Mouse (Mus musculus): Measurements from ENCODE around the gene Cnga1. TPM values are rescaled to one million over a fixed set of nuclear protein-coding genes. Genes with fewer than 3 reads are reported as not detected.
"Not testable (repeated sequence)": the region's sequence is repeated elsewhere in the genome, so short reads cannot be mapped to it uniquely, and the experiment has no call there.

Cnga1 gene
- polyA plus RNA-seq, 1 experiment from 2014 or later, result not detected

DNA sequence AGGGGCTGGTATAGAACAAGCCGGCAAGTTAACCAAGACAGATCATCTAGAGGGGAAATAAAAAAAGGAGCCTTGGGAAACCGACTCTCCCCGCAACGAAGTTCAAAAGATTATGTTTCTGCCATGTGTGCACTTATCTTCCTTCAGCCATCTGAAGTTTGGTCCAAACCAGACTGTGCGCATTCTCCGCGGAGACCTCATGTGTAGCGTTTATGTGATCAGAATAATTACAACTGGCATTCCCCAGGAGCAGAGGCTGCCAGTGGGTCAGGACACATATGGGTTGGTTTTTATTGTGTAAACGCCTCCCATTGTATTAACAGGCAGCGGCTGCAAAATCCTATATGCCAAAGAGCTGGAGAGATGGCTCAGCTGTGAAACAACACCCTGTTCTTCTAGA is 64.5 kb downstream of the Cnga1 start:
- H3K9ac ChIP-seq; H3K9me3 ChIP-seq; H3K4me3 ChIP-seq (replicated peaks); ATAC-seq (ENCODE audit: insufficient read depth, low FRiP score, low read depth); H3K4me2 ChIP-seq; H3K36me3 ChIP-seq; H3K4me1 ChIP-seq; H3K27ac ChIP-seq: not testable (repeated sequence)
- peaks cover 10% of the 10 kb centered on the region for H3K27me3 ChIP-seq (replicated peaks)
- WGBS, result 46% methylated on average over 10 of the region's 10 CpGs

DNA sequence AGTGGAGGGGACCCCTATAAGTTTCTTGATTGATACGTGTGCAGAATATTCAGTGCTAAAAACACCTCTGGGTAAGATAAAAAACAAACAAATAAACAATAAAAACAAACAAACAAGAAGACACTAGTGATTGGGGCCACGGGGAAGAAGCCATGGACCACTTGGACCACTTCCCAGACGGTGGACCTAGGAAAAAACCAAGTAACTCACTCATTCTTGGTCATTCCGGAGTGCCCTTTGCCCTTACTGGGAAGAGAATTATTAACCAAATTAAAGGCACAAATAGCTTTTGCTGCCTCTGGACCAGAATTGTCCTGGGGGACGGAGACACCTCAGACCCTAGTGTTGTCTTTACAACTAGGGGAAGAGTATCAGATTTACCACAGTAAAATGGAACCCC is 78.5 kb downstream of the Cnga1 start:
- WGBS, result 77% methylated on average over 5 of the region's 5 CpGs

DNA sequence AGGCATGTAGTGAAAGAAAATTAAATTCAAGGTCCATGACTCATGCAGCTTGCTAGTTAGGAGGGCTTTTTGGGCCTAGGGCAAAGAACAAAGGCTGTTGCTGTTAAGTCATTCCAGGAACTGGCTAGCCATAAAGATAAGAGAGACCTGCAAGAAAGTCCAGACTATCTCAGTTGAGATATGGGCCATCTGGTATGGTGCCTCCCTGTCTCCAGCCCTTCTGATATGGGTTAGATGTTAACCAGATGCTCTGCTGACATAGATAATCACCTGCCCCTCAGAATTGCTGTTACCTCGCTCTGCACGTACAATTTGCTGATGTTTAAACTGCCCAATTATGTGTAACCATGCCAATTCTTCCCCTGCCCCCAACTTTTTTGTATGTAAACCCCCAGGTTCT is 80.9 kb downstream of the Cnga1 start:
- H3K9me3 ChIP-seq; H3K4me3 ChIP-seq (replicated peaks); H3K4me1 ChIP-seq; H3K27me3 ChIP-seq (replicated peaks); ATAC-seq (ENCODE audit: insufficient read depth, low FRiP score, low read depth); H3K36me3 ChIP-seq; H3K27ac ChIP-seq; H3K4me2 ChIP-seq; H3K9ac ChIP-seq: not testable (repeated sequence)
- 82% methylated on average over 2 of the region's 2 CpGs for WGBS

More for the DNA sequence above, 78.5 kb downstream of the Cnga1 start:
- Histone ChIP-seq H3K4me3 (replicated peaks) (no peak overlapping the region), H3K4me2 (no peak overlapping the region), H3K4me1 (no peaks in the 10 kb centered on the region), H3K36me3 (no peaks in the 10 kb centered on the region), H3K9ac (no peak overlapping the region), H3K27ac (no peak overlapping the region), H3K9me3 (no peaks in the 10 kb centered on the region), H3K27me3 (replicated peaks) (no peaks in the 10 kb centered on the region)
- no peak for ATAC-seq (ENCODE audit: insufficient read depth, low FRiP score, low read depth)

DNA sequence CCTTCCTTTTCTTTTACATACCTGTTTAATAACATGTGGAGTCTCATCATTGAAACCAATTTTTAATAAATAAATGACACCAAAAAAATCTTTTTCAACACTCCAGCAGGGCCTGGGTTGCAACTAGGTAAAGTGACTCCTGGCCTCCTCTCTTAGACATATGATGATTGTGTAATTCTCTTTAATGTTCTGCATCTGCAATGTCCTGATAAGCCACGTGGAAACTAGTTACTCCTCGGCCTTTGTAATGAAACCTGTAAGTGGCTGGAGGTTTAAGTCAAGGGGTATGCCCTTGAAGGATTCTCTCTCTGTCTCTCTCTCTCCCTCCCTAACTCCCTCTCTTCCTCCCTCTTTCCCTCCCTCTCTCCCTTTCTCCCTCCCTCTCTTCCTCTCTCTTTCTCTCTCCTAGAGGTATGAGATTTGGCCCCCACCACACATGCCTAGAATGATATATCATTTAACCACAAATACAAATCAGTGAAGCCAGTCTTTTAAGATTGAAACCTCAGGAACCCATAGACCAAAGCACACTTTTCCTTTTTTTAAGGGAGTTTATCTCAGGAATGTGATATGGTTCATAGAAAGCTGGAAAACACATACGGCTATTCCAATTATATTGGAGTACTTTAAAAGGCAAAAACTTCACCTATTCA is 83.0 kb downstream of the Cnga1 start:
- Histone ChIP-seq H3K27me3 (replicated peaks) (no peaks in the 10 kb centered on the region), H3K4me3 (replicated peaks) (no peak overlapping the region), H3K9ac (no peak overlapping the region), H3K9me3 (no peaks in the 10 kb centered on the region), H3K27ac (no peak overlapping the region), H3K4me2 (no peak overlapping the region), H3K4me1 (no peaks in the 10 kb centered on the region), H3K36me3 (no peaks in the 10 kb centered on the region)
- 62% methylated on average over 3 of the region's 3 CpGs for WGBS
- no peak for ATAC-seq (ENCODE audit: insufficient read depth, low FRiP score, low read depth)

DNA sequence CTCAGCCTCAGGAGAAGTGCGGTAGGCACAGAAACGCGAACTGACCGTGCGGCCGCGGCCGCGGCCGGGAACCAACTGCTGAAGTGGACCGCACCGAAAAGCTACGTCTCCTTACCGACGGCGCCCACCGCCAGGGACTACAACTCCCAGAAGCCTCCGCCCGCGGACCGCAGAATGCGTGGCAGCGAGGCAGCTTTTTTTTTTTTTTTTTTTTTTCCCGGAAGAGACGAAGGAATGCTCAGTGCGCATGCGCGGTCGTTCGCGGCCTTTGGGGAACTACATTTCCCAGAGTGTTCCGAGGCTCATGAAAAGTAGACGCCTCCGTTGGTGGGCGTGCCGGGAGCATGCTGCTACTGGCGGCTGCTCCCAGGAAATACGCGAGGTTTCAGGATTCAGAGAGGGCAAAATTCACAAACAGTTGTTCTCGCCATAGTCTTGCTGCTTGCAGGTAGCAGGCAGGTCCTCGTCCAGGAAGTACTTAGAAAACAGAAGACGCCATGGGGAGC is 84.5 kb downstream of the Cnga1 start, which contains the start of gene Nfxl1:
TSS of gene Nfxl1 (minus strand) at position 141 of the 506 bp plus-strand sequence.
- Histone ChIP-seq H3K36me3 (peaks cover 4% of the 10 kb centered on the region; the same call in 1 of the 2 replicates), H3K9me3 (no peaks in the 10 kb centered on the region), H3K27ac (peak within 1 kb of the TSS; percentile 83), H3K4me1 (no peaks in the 10 kb centered on the region), H3K9ac (peak within 1 kb of the TSS; percentile 92), H3K27me3 (replicated peaks) (no peaks in the 10 kb centered on the region), H3K4me2 (peak within 1 kb of the TSS; percentile 92), H3K4me3 (replicated peaks) (peak within 1 kb of the TSS; percentile 93)
- WGBS, result under 1% methylated on average over 42 of the region's 42 CpGs
- ATAC-seq (ENCODE audit: insufficient read depth, low FRiP score, low read depth), result peak; percentile 96

DNA sequence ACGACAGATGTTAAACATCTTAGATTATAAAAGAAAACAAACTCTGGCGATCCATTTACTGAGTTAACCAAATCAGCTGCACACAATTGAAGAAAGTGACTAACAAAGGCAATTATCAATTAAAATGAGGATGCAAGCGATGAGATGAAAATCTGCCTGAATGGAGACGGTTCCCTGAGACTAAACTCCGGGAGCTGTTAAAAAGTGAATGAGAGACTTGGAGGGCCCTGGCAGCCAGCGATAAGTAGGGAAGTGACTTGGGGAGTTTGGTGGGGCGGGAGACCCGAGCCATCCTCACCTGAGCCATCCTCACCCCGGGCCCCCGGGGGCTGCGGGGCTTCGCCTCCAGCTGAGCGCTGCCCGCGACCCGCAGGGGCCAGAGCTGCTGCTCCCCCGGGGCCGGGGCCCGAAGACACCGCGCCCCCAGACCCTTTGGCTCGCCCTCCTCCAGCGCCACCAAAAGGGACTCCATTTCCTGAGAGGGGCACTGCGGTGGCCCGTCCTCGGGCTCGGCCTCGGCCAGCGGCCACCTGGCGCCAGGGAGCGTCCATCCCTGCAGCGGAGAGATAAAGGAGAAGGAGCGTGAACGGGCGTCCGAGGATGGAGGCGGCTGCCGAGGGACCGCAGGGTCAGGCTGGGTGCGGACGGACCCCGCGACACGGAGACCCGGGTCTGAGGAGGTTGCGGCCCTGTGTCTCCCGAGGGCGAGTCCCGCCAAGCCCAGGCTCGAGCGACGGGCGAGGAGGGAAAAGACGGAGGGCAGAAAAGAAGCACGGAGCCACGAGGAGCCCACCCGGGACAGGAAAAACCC is 85.2 kb downstream of the Cnga1 start:
- under 1% methylated on average over 57 of the region's 57 CpGs for WGBS
- H3K4me3 ChIP-seq (replicated peaks), result peak overlapping the region; percentile 93
- H3K4me2 ChIP-seq, result peak overlapping the region; percentile 92
- no peaks in the 10 kb centered on the region for H3K9me3 ChIP-seq
- ATAC-seq (ENCODE audit: insufficient read depth, low FRiP score, low read depth), result peak; percentile 54
- no peaks in the 10 kb centered on the region for H3K27me3 ChIP-seq (replicated peaks)
- H3K27ac ChIP-seq, result peak overlapping the region; percentile 46
- H3K4me1 ChIP-seq, result no peaks in the 10 kb centered on the region
- H3K9ac ChIP-seq, result peak overlapping the region; percentile 92
- peaks cover 4% of the 10 kb centered on the region; the same call in 1 of the 2 replicates for H3K36me3 ChIP-seq

DNA sequence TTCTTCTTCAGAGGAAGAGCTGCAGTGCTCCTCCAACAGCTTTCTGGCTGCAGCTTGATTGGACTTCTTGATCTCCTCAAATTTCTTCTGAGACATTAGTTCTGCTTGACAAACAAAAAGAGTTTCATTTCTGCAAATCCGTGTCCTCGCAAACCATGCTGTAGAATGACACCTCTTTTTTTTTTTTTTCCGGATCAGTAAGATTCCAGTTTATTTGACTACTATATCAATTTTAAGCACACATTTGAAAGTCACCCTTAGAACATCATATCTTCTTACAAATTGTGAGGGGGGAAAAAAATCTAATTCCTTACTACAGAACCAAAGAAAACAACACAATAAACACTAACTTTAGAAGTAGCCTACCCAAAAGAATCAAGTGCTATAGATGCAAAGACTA is 87.8 kb downstream of the Cnga1 start:
- no peak overlapping the region for H3K9ac ChIP-seq
- WGBS, result 84% methylated on average over 3 of the region's 3 CpGs

More for the DNA sequence above, 87.8 kb downstream of the Cnga1 start:
- no peak overlapping the region for H3K4me2 ChIP-seq
- ATAC-seq (ENCODE audit: insufficient read depth, low FRiP score, low read depth), result no peak
- no peak overlapping the region for H3K27ac ChIP-seq
- H3K9me3 ChIP-seq, result no peaks in the 10 kb centered on the region
- H3K27me3 ChIP-seq (replicated peaks), result no peaks in the 10 kb centered on the region
- peaks cover 4% of the 10 kb centered on the region; the same call in 1 of the 2 replicates for H3K36me3 ChIP-seq
- no peak overlapping the region for H3K4me3 ChIP-seq (replicated peaks)
- H3K4me1 ChIP-seq, result no peaks in the 10 kb centered on the region

Other genes with a start within 250 kb of the Cnga1 start
- 0.90 and 1.1 TPM in 2 replicates for gene Corin, start 139.8 kb downstream of the Cnga1 start, polyA plus RNA-seq (2015; fragmentation: Nextera tagmentation; extraction: Ambion mirVana)
- gene Nfxl1, start 84.6 kb downstream of the Cnga1 start, polyA plus RNA-seq (2015; fragmentation: Nextera tagmentation; extraction: Ambion mirVana), result 18.1 and 18.5 TPM in 2 replicates
- 0.13 and 0.21 TPM in 2 replicates for gene Zar1, start 63.0 kb downstream of the Cnga1 start, polyA plus RNA-seq (2015; fragmentation: Nextera tagmentation; extraction: Ambion mirVana)
- 0.41 and 0.67 TPM in 2 replicates for gene Gm5868, start 56.7 kb downstream of the Cnga1 start, polyA plus RNA-seq (2015; fragmentation: Nextera tagmentation; extraction: Ambion mirVana)
- 14.3 and 14.5 TPM in 2 replicates for gene Nipal1, start 3.5 kb upstream of the Cnga1 start, polyA plus RNA-seq (2015; fragmentation: Nextera tagmentation; extraction: Ambion mirVana)
- gene Txk, start 108.5 kb upstream of the Cnga1 start, polyA plus RNA-seq (2015; fragmentation: Nextera tagmentation; extraction: Ambion mirVana), result 0.36 and 0.37 TPM in 2 replicates
- gene Tec, start 224.2 kb upstream of the Cnga1 start, polyA plus RNA-seq (2015; fragmentation: Nextera tagmentation; extraction: Ambion mirVana), result 9.9 and 10.8 TPM in 2 replicates